Comparison of ENCODE assay signal across 8 mouse cellular contexts in genomic region chr7:102267601-102268394, GRCm38 (mm10). TPM values are rescaled to one million over a fixed set of nuclear protein-coding genes. Genes with fewer than 3 reads are reported as not detected.
A peak's percentile ranks its signal among the peaks of the same experiment; 100 is the strongest.
DNase-seq lines count a peak whose midpoint lies in the region; ATAC-seq and TF ChIP-seq lines count a peak whose summit lies in the region.

Gene Stim1 (plus strand): TSS chr7:102267806.

- H3K36me3 ChIP-seq in hindbrain, embryonic 16.5 days (ENCODE audit: control insufficient read depth, insufficient read depth, low read length): no peaks in the 10 kb centered on the region
- no peaks in the 10 kb centered on the region for H3K36me3 ChIP-seq in limb, embryonic 14.5 days (ENCODE audit: control insufficient read depth, insufficient read depth, low read length)

- WGBS in hindbrain, embryonic 16.5 days: under 1% methylated on average over 27 of the region's 73 CpGs
- WGBS in limb, embryonic 14.5 days: under 1% methylated on average over 49 of the region's 73 CpGs

- H3K27ac ChIP-seq in cortical plate, adult 2 months (ENCODE audit: insufficient read depth, low read length): peak within 1 kb of the TSS; percentile 75
- peak within 1 kb of the TSS; percentile 72 for H3K27ac ChIP-seq in hindbrain, embryonic 16.5 days (ENCODE audit: low read depth, low read length)
- H3K27ac ChIP-seq in limb, embryonic 14.5 days (replicated peaks; ENCODE audit: low read depth, low read length): peak within 1 kb of the TSS; percentile 38; the same call in 1 of the 2 replicates

- peak within 1 kb of the TSS; percentile 87 for H3K4me3 ChIP-seq in cortical plate, adult 2 months (ENCODE audit: insufficient read depth, low read length)
- H3K4me3 ChIP-seq in hindbrain, embryonic 16.5 days (ENCODE audit: low read length): peak within 1 kb of the TSS; percentile 93
- H3K4me3 ChIP-seq in limb, embryonic 14.5 days (replicated peaks; ENCODE audit: low read length): peak within 1 kb of the TSS; percentile 86

- DNase-seq in layer of hippocampus, adult 11-12 months (ENCODE audit: low spot score): peak; percentile 51
- no peak for DNase-seq in layer of hippocampus, adult 9-11 months
- peak; percentile 50 to 67 for DNase-seq in gastrocnemius, adult 8-10 months (ENCODE audit: low spot score in 2 of 2)
- peak; percentile 72 for DNase-seq in limb, embryonic 14.5 days (ENCODE audit: low spot score)
- peak; percentile 68 to 70 for DNase-seq in spleen, postnatal 36 days (ENCODE audit: low spot score in 2 of 2)

- H3K4me2 ChIP-seq in hindbrain, embryonic 16.5 days (ENCODE audit: low read length): peak within 1 kb of the TSS; percentile 95
- H3K4me2 ChIP-seq in limb, embryonic 14.5 days (replicated peaks; ENCODE audit: low read depth, low read length, severe bottlenecking): peak within 1 kb of the TSS; percentile 90

- no peak for TF ChIP-seq POLR2A in cortical plate, adult 2 months (IDR thresholded peaks at IDR 0.05; ENCODE audit: extremely low read depth, insufficient read depth, low read length)
- TF ChIP-seq POLR2A in limb, embryonic 14.5 days (IDR thresholded peaks at IDR 0.05; ENCODE audit: borderline replicate concordance, extremely low read depth, insufficient read depth, insufficient read length): 0 out of 2 replicates have a peak, but pooled peaks have one; percentile 17

- peaks cover 1% of the 10 kb centered on the region; the same call in 1 of the 2 replicates for H3K4me1 ChIP-seq in cortical plate, adult 2 months (ENCODE audit: control insufficient read depth, insufficient read depth, low read length)
- peaks cover 9% of the 10 kb centered on the region for H3K4me1 ChIP-seq in hindbrain, embryonic 16.5 days (ENCODE audit: control insufficient read depth, insufficient read depth, low read depth, low read length)
- peaks cover 6% of the 10 kb centered on the region; the same call in 1 of the 2 replicates for H3K4me1 ChIP-seq in limb, embryonic 14.5 days (ENCODE audit: control insufficient read depth, insufficient read depth, low read length)

- no peak for TF ChIP-seq CTCF in cortical plate, adult 2 months (IDR thresholded peaks at IDR 0.05; ENCODE audit: extremely low read depth, insufficient read depth, low read length)

- no peaks in the 10 kb centered on the region for H3K9me3 ChIP-seq in hindbrain, embryonic 16.5 days (ENCODE audit: control insufficient read depth, low read length)
- no peaks in the 10 kb centered on the region for H3K9me3 ChIP-seq in limb, embryonic 14.5 days (ENCODE audit: control insufficient read depth, low read length)

- ATAC-seq in hindbrain, embryonic 16.5 days: peak; percentile 90
- ATAC-seq in limb, embryonic 14.5 days (ENCODE audit: low FRiP score, low read depth): peak; percentile 90
- ATAC-seq in monocyte, adult 5-6 weeks (replicated peaks; ENCODE audit: insufficient number of reproducible peaks, low FRiP score, low TSS enrichment, poor library complexity, severe bottlenecking): peak; percentile 9; the same call in 1 of the 2 replicates

- peak within 1 kb of the TSS; percentile 87 for H3K9ac ChIP-seq in hindbrain, embryonic 16.5 days (ENCODE audit: low read depth, low read length)
- H3K9ac ChIP-seq in limb, embryonic 14.5 days (ENCODE audit: low read depth, low read length, severe bottlenecking): peak within 1 kb of the TSS; percentile 78

- no peaks in the 10 kb centered on the region; the same call in 1 of the 2 replicates for H3K27me3 ChIP-seq in hindbrain, embryonic 16.5 days (replicated peaks; ENCODE audit: control insufficient read depth, insufficient read depth, low read length)
- H3K27me3 ChIP-seq in limb, embryonic 14.5 days (ENCODE audit: control insufficient read depth, insufficient read depth, low read length): no peaks in the 10 kb centered on the region; the same call in 1 of the 2 replicates

RNA-seq across cellular contexts. Expression of gene Stim1, which starts in this region (rescaled TPM):
- polyA plus RNA-seq in cortical plate, adult 2 months (2012; rRNA removed): 75.4 and 75.7 TPM in 2 replicates
- total RNA-seq in gastrocnemius, adult 8-10 months (2022): 100 to 1,000 TPM; 159 to 172 (median 166) TPM
- 15.1 and 17.4 TPM in 2 replicates for polyA plus RNA-seq in hindbrain, embryonic 16.5 days (2015; fragmentation: Nextera tagmentation; extraction: Ambion mirVana)
- polyA plus RNA-seq in limb, embryonic 14.5 days (2012; rRNA removed): 49.1 and 66.1 TPM in 2 replicates
- 27.7 and 31.7 TPM in 2 replicates for polyA plus RNA-seq in limb, embryonic 14.5 days (2014; fragmentation: Nextera tagmentation; extraction: Ambion mirVana)
- 46.8 to 79.7 TPM (median 51.0 TPM) in 3 replicates for total RNA-seq in monocyte, adult 5-6 weeks (2017)

Comparison
In these comparisons a context has a peak if more than half of its experiments do, and no peak if none do; other contexts are left out.
1. ATAC-seq: peak in every context shown above with its lines; median percentile 90 in hindbrain, embryonic 16.5 days; 90 in limb, embryonic 14.5 days; 9 in monocyte, adult 5-6 weeks.